Mouse (Mus musculus): ENCODE measurements at regions not wholly inside any gene's neighbourhood (a gene's known extent, or its start where the extent isn't known, plus 50 kb on each side); places are given as distances from the start of the nearest gene placed in this dataset.
"Not testable (repeated sequence)": the region's sequence is repeated elsewhere in the genome, so short reads cannot be mapped to it uniquely, and the experiment has no call there.

GRCm38 (mm10) chr13:102025138-102025537 lies 257.1 kb upstream of the Pik3r1 start:
- Histone ChIP-seq H3K36me3 (ENCODE audit: insufficient read depth, low read length) (no peaks in the 10 kb centered on the region), H3K27me3 (ENCODE audit: insufficient read depth, low read length) (no peaks in the 10 kb centered on the region), H3K4me3 (ENCODE audit: low read depth, low read length) (no peak overlapping the region), H3K4me1 (ENCODE audit: insufficient read depth, low read length) (no peaks in the 10 kb centered on the region), H3K27ac (ENCODE audit: low read depth, low read length) (no peak overlapping the region), H3K4me2 (ENCODE audit: low read depth, low read length, poor library complexity, severe bottlenecking) (no peak overlapping the region), H3K9ac (replicated peaks; ENCODE audit: low read length, poor library complexity, severe bottlenecking) (no peak overlapping the region), H3K9me3 (ENCODE audit: low read length) (no peaks in the 10 kb centered on the region)
- ATAC-seq (ENCODE audit: low FRiP score), result no peak
- no peak for DNase-seq (ENCODE audit: low spot score)
- no peak for TF ChIP-seq CTCF (IDR thresholded peaks at IDR 0.05)
- 59% methylated on average over 3 of the region's 3 CpGs for WGBS

GRCm38 (mm10) chr13:102025547-102025946 lies 257.5 kb upstream of the Pik3r1 start:
- H3K27me3 ChIP-seq (ENCODE audit: insufficient read depth, low read length); H3K36me3 ChIP-seq (ENCODE audit: insufficient read depth, low read length); H3K9me3 ChIP-seq (ENCODE audit: low read length); DNase-seq (ENCODE audit: low spot score); H3K4me1 ChIP-seq (ENCODE audit: insufficient read depth, low read length); H3K4me3 ChIP-seq (ENCODE audit: low read depth, low read length); H3K9ac ChIP-seq (replicated peaks; ENCODE audit: low read length, poor library complexity, severe bottlenecking); H3K27ac ChIP-seq (ENCODE audit: low read depth, low read length); ATAC-seq (ENCODE audit: low FRiP score); H3K4me2 ChIP-seq (ENCODE audit: low read depth, low read length, poor library complexity, severe bottlenecking): not testable (repeated sequence)
- WGBS, result 84% methylated on average over 2 of the region's 2 CpGs

- 87% methylated on average over 4 of the region's 4 CpGs for WGBS
- TF ChIP-seq CTCF (IDR thresholded peaks at IDR 0.05), result no peak
Observed at GRCm38 (mm10) chr13:102031416-102031815, 263.4 kb upstream of the Pik3r1 start.

GRCm38 (mm10) chr13:102034484-102034883 lies 266.5 kb upstream of the Pik3r1 start:
- no peak for DNase-seq (ENCODE audit: low spot score)
- TF ChIP-seq CTCF (IDR thresholded peaks at IDR 0.05), result no peak
- Histone ChIP-seq H3K36me3 (ENCODE audit: insufficient read depth, low read length) (no peaks in the 10 kb centered on the region), H3K27me3 (ENCODE audit: insufficient read depth, low read length) (no peaks in the 10 kb centered on the region), H3K27ac (ENCODE audit: low read depth, low read length) (no peak overlapping the region), H3K4me2 (ENCODE audit: low read depth, low read length, poor library complexity, severe bottlenecking) (no peak overlapping the region), H3K4me3 (ENCODE audit: low read depth, low read length) (no peak overlapping the region), H3K9ac (replicated peaks; ENCODE audit: low read length, poor library complexity, severe bottlenecking) (no peak overlapping the region), H3K4me1 (ENCODE audit: insufficient read depth, low read length) (no peaks in the 10 kb centered on the region), H3K9me3 (ENCODE audit: low read length) (no peaks in the 10 kb centered on the region)
- WGBS, result 43% methylated on average over 4 of the region's 4 CpGs
- no peak for ATAC-seq (ENCODE audit: low FRiP score)

More at GRCm38 (mm10) chr13:102031416-102031815, 263.4 kb upstream of the Pik3r1 start:
- Histone ChIP-seq H3K9ac (replicated peaks; ENCODE audit: low read length, poor library complexity, severe bottlenecking) (no peak overlapping the region), H3K4me1 (ENCODE audit: insufficient read depth, low read length) (no peaks in the 10 kb centered on the region), H3K9me3 (ENCODE audit: low read length) (no peaks in the 10 kb centered on the region), H3K4me3 (ENCODE audit: low read depth, low read length) (no peak overlapping the region), H3K27ac (ENCODE audit: low read depth, low read length) (no peak overlapping the region), H3K36me3 (ENCODE audit: insufficient read depth, low read length) (no peaks in the 10 kb centered on the region), H3K4me2 (ENCODE audit: low read depth, low read length, poor library complexity, severe bottlenecking) (no peak overlapping the region), H3K27me3 (ENCODE audit: insufficient read depth, low read length) (no peaks in the 10 kb centered on the region)
- DNase-seq (ENCODE audit: low spot score), result no peak
- ATAC-seq (ENCODE audit: low FRiP score), result no peak

GRCm38 (mm10) chr13:102036001-102036400 lies 268.0 kb upstream of the Pik3r1 start:
- Histone ChIP-seq H3K4me3 (ENCODE audit: low read depth, low read length) (no peak overlapping the region), H3K9ac (replicated peaks; ENCODE audit: low read length, poor library complexity, severe bottlenecking) (no peak overlapping the region), H3K27me3 (ENCODE audit: insufficient read depth, low read length) (no peaks in the 10 kb centered on the region), H3K9me3 (ENCODE audit: low read length) (no peaks in the 10 kb centered on the region), H3K36me3 (ENCODE audit: insufficient read depth, low read length) (no peaks in the 10 kb centered on the region), H3K27ac (ENCODE audit: low read depth, low read length) (no peak overlapping the region), H3K4me2 (ENCODE audit: low read depth, low read length, poor library complexity, severe bottlenecking) (no peak overlapping the region), H3K4me1 (ENCODE audit: insufficient read depth, low read length) (no peaks in the 10 kb centered on the region)
- TF ChIP-seq CTCF (IDR thresholded peaks at IDR 0.05), result no peak
- ATAC-seq (ENCODE audit: low FRiP score) (no peak), DNase-seq (ENCODE audit: low spot score) (no peak)
- WGBS, result 80% methylated on average over 5 of the region's 5 CpGs

GRCm38 (mm10) chr13:102036819-102037624 lies 269.0 kb upstream of the Pik3r1 start:
- DNase-seq (ENCODE audit: low spot score) (peak; percentile 12), ATAC-seq (ENCODE audit: low FRiP score) (no peak)
- Histone ChIP-seq H3K36me3 (ENCODE audit: insufficient read depth, low read length) (no peaks in the 10 kb centered on the region), H3K9me3 (ENCODE audit: low read length) (no peaks in the 10 kb centered on the region), H3K4me1 (ENCODE audit: insufficient read depth, low read length) (no peaks in the 10 kb centered on the region), H3K4me2 (ENCODE audit: low read depth, low read length, poor library complexity, severe bottlenecking) (no peak overlapping the region), H3K27ac (ENCODE audit: low read depth, low read length) (no peak overlapping the region), H3K9ac (replicated peaks; ENCODE audit: low read length, poor library complexity, severe bottlenecking) (no peak overlapping the region), H3K27me3 (ENCODE audit: insufficient read depth, low read length) (no peaks in the 10 kb centered on the region), H3K4me3 (ENCODE audit: low read depth, low read length) (no peak overlapping the region)
- 75% methylated on average over 7 of the region's 7 CpGs for WGBS
- TF ChIP-seq CTCF (IDR thresholded peaks at IDR 0.05), result no peak
